Mouse (Mus musculus) bone marrow macrophage, adult 2 months (primary cell): ENCODE data around the gene Defb45.

Experiments
- CTCF ChIP-seq: IDR thresholded peaks from 2 replicates; pipeline ENCODE4 v1.5.1; 2012; ENCODE audit warnings: low read depth, mild to moderate bottlenecking, low read length, moderate library complexity
- POLR2A ChIP-seq: IDR thresholded peaks from 2 replicates; pipeline ENCODE4 v1.6.1; 2012; ENCODE audit warnings: mild to moderate bottlenecking, low read depth, low read length, borderline replicate concordance

- TF ChIP-seq CTCF = no peak
- TF ChIP-seq POLR2A = no peak
Measured at GRCm38 (mm10) chr2:152622151-152622550, 23.0 kb upstream of the Defb45 start.
